Mouse (Mus musculus): ENCODE measurements around the gene Srd5a1.
A peak's percentile ranks its signal among the peaks of the same experiment; 100 is the strongest.

Srd5a1 gene

GRCm38 (mm10) chr13:69536021-69536420, 75.2 kb downstream of the Srd5a1 start:
- no peak for DNase-seq

GRCm38 (mm10) chr13:69534654-69535551, 76.3 kb downstream of the Srd5a1 start:
- peak; percentile 97 for DNase-seq

GRCm38 (mm10) chr13:69534334-69534653, 76.9 kb downstream of the Srd5a1 start, which contains the start of gene Tent4a:
Tent4a (minus strand) TSS chr13:69534617.
- DNase-seq = no peak

GRCm38 (mm10) chr13:69533405-69534333, 77.6 kb downstream of the Srd5a1 start, which contains the start of gene Nsun2:
Nsun2 (plus strand) TSS chr13:69533746.
- peak; percentile 57 for DNase-seq

GRCm38 (mm10) chr13:69532893-69533404, 78.3 kb downstream of the Srd5a1 start:
- no peak for DNase-seq

- no peak for DNase-seq
Observed at GRCm38 (mm10) chr13:69532101-69532892, 78.9 kb downstream of the Srd5a1 start.

- DNase-seq = no peak
Observed at GRCm38 (mm10) chr13:69531431-69531830, 79.8 kb downstream of the Srd5a1 start.

- no peak for DNase-seq
Observed at GRCm38 (mm10) chr13:69530951-69531350, 80.3 kb downstream of the Srd5a1 start.

GRCm38 (mm10) chr13:69530156-69530555, 81.1 kb downstream of the Srd5a1 start:
- no peak for DNase-seq

- no peak for DNase-seq
Observed at GRCm38 (mm10) chr13:69528531-69528930, 82.7 kb downstream of the Srd5a1 start.

- DNase-seq = no peak
Observed at GRCm38 (mm10) chr13:69525867-69526266, 85.4 kb downstream of the Srd5a1 start.

- DNase-seq = peak; percentile 54
Observed at GRCm38 (mm10) chr13:69524158-69524530, 87.1 kb downstream of the Srd5a1 start.

Data from right cerebral cortex, adult 18-20 months (tissue).